Mouse (Mus musculus) CH12.LX (cell line): ENCODE measurements around the gene Ptges3l.

Experiments
- CHD2 ChIP-seq: IDR thresholded peaks from 2 replicates; pipeline ENCODE4 v1.6.1; 2011; ENCODE audit warnings: low read length, improper control_type of control experiment
- CTCF ChIP-seq, 2 experiments: IDR thresholded peaks in 1 of 2; conservative IDR thresholded peaks in 1 of 2; 2 replicates each; pipeline ENCODE4 v1.5.1; 2011 to 2012; ENCODE audit warnings: low read depth in 2 of 2, low read length in 2 of 2, improper control_type of control experiment in 1 of 2, inconsistent platforms in 1 of 2, mild to moderate bottlenecking in 1 of 2, moderate library complexity in 1 of 2
- NELFE ChIP-seq: IDR thresholded peaks from 2 replicates; pipeline ENCODE4 v1.6.1; 2011; ENCODE audit warnings: low read depth, low read length, improper control_type of control experiment
- UBTF ChIP-seq: IDR thresholded peaks from 2 replicates; pipeline ENCODE4 v1.6.1; 2012; ENCODE audit warnings: low read depth, mild to moderate bottlenecking, inconsistent platforms, low read length, improper control_type of control experiment, moderate library complexity
- USF1 ChIP-seq: IDR thresholded peaks from 2 replicates; pipeline ENCODE4 v1.6.1; 2014; ENCODE audit warnings: low read depth, mild to moderate bottlenecking, inconsistent platforms, low read length, improper control_type of control experiment
- ZNF384 ChIP-seq: IDR thresholded peaks from 2 replicates; pipeline ENCODE4 v1.6.1; 2012; ENCODE audit warnings: low read depth, low read length, improper control_type of control experiment, inconsistent platforms

DNA sequence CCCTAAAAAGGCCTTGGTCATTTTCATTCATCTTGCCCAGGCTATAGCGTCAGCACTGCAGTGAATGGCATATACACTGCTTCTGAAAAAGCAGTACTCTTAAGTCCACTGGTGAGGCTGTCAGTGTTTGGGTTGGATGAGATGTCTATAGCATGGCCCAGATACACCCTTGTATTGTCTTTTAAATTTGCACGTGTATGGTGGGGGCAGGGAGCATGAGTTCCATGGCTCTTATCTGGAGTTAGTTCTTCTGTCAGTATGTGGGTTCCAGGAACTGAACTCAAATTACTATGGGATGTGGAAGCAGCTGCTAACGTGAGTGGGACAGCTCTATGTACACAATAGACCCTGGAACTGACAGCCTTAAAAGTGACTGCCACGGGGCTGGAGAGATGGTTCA lies 10.7 kb upstream of the Ptges3l start:
- TF ChIP-seq CTCF (conservative IDR thresholded peaks at IDR 0.05 in 1 of 2, IDR thresholded peaks at IDR 0.05 in 1 of 2; ENCODE audit: low read depth in 2 of 2, low read length in 2 of 2) = no peak
- no peak for TF ChIP-seq CHD2
- no peak for TF ChIP-seq ZNF384
- no peak for TF ChIP-seq NELFE
- no peak for TF ChIP-seq USF1
- no peak for TF ChIP-seq UBTF
